ENCODE assay signal across 8 mouse cellular contexts in the genomic region with DNA sequence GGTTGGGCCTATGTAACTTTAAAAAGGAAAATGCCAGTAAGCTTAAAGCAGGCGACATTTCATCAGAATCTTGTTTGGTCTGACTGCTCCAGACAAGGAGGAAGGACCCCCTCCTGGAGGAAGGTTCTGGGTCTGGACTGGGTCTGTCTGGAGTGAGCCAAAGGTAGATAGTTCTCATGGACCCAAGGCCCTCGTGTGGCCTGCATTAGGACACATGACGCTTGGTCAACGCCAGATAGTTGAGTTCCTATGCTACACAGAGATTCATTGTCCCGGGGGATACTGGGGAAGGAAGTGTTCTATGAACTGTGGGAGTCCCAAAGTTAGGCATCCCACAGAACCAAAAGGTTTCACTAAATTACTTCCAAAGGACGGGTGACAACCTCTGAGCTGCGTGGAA. TPM values are rescaled to one million over a fixed set of nuclear protein-coding genes. Genes with fewer than 3 reads are reported as not detected.
A peak's percentile ranks its signal among the peaks of the same experiment; 100 is the strongest.
DNase-seq lines count a peak whose midpoint lies in the region; ATAC-seq and TF ChIP-seq lines count a peak whose summit lies in the region.

No protein-coding gene starts in this region.

- no peak for DNase-seq in heart, postnatal 10 days
- DNase-seq in ES-E14 (ENCODE audit: low read depth, low spot score): no peak
- no peak for DNase-seq in forebrain, embryonic 14.5 days (ENCODE audit: low spot score)
- DNase-seq in right cerebral cortex, postnatal 4 days: no peak
- no peak for DNase-seq in adrenal gland, postnatal 36 days
- no peak for DNase-seq in retina, postnatal 1 day

- H3K4me3 ChIP-seq in heart, embryonic 12.5 days: peak overlapping the region; percentile 78
- H3K4me3 ChIP-seq in ES-E14 (ENCODE audit: insufficient read depth in 1 of 2, low read depth in 1 of 2, low read length in 2 of 2, poor library complexity in 1 of 2, severe bottlenecking in 1 of 2): peak overlapping the region; percentile 35 to 89
- peak overlapping the region; percentile 47 for H3K4me3 ChIP-seq in forebrain, embryonic 14.5 days (ENCODE audit: low read depth, low read length)
- H3K4me3 ChIP-seq in liver, embryonic 15.5 days (replicated peaks): peak overlapping the region; percentile 71

- ATAC-seq in heart, embryonic 12.5 days (ENCODE audit: insufficient number of reproducible peaks, low FRiP score): no peak
- no peak for ATAC-seq in forebrain, embryonic 14.5 days
- ATAC-seq in liver, embryonic 15.5 days (ENCODE audit: insufficient read depth): no peak

- in situ Hi-C loops in ES-E14 (cut with MboI; ENCODE audit: low sequenced_read_pairs in 2 of 2, unreplicated experiment in 2 of 2): no loop called here

- H3K9ac ChIP-seq in heart, embryonic 12.5 days: peak overlapping the region; percentile 60; the same call in 1 of the 2 replicates
- H3K9ac ChIP-seq in ES-E14 (ENCODE audit: insufficient read depth, low read depth, low read length, poor library complexity, severe bottlenecking): peak overlapping the region; percentile 70
- peak overlapping the region; percentile 65 for H3K9ac ChIP-seq in forebrain, embryonic 14.5 days (ENCODE audit: low read length)
- H3K9ac ChIP-seq in liver, embryonic 15.5 days: peak overlapping the region; percentile 41

- WGBS in heart, embryonic 12.5 days: 70% methylated on average over 7 of the region's 7 CpGs
- 75% methylated on average over 7 of the region's 7 CpGs for WGBS in forebrain, embryonic 14.5 days
- 51% methylated on average over 7 of the region's 7 CpGs for WGBS in liver, embryonic 15.5 days (ENCODE audit: insufficient replicate concordance)

- H3K36me3 ChIP-seq in heart, embryonic 12.5 days: peaks cover 15% of the 10 kb centered on the region
- H3K36me3 ChIP-seq in ES-E14 (ENCODE audit: control insufficient read depth, insufficient read depth, low read length, poor library complexity, severe bottlenecking): peaks cover 3% of the 10 kb centered on the region; the same call in 1 of the 2 replicates
- H3K36me3 ChIP-seq in forebrain, embryonic 14.5 days (ENCODE audit: control insufficient read depth, insufficient read depth, low read length): no peaks in the 10 kb centered on the region
- H3K36me3 ChIP-seq in liver, embryonic 15.5 days (replicated peaks): no peaks in the 10 kb centered on the region

- H3K4me2 ChIP-seq in heart, embryonic 12.5 days: peak overlapping the region; percentile 81
- peak overlapping the region; percentile 52 for H3K4me2 ChIP-seq in forebrain, embryonic 14.5 days (ENCODE audit: low read length)
- H3K4me2 ChIP-seq in liver, embryonic 15.5 days: peak overlapping the region; percentile 97

- H3K27ac ChIP-seq in heart, embryonic 12.5 days (ENCODE audit: poor library complexity, severe bottlenecking): peak overlapping the region; percentile 85
- peak overlapping the region; percentile 31; the same call in 1 of the 2 replicates for H3K27ac ChIP-seq in ES-E14 (ENCODE audit: insufficient read depth, low read depth, low read length, poor library complexity, severe bottlenecking)
- peak overlapping the region; percentile 45; the same call in 1 of the 2 replicates for H3K27ac ChIP-seq in forebrain, embryonic 14.5 days (ENCODE audit: low read depth, low read length)
- peak overlapping the region; percentile 73 for H3K27ac ChIP-seq in liver, embryonic 15.5 days (replicated peaks)

- peaks cover 4% of the 10 kb centered on the region; the same call in 1 of the 2 replicates for H3K4me1 ChIP-seq in heart, embryonic 12.5 days (replicated peaks)
- H3K4me1 ChIP-seq in ES-E14 (ENCODE audit: control insufficient read depth in 2 of 2, insufficient read depth in 2 of 2, low read length in 2 of 2, poor library complexity in 1 of 2): peaks cover 0 to 6% of the 10 kb centered on the region in 2 experiments; a peak in 2 of 4 replicates
- H3K4me1 ChIP-seq in forebrain, embryonic 14.5 days (ENCODE audit: control insufficient read depth, insufficient read depth, low read length): peaks cover 6% of the 10 kb centered on the region; the same call in 1 of the 2 replicates
- peaks cover 20% of the 10 kb centered on the region for H3K4me1 ChIP-seq in liver, embryonic 15.5 days (replicated peaks)

- H3K9me3 ChIP-seq in heart, embryonic 12.5 days (replicated peaks): no peaks in the 10 kb centered on the region; the same call in 1 of the 2 replicates
- H3K9me3 ChIP-seq in ES-E14 (ENCODE audit: control insufficient read depth, insufficient read depth, low read depth, low read length): no peaks in the 10 kb centered on the region
- H3K9me3 ChIP-seq in forebrain, embryonic 14.5 days (replicated peaks; ENCODE audit: control insufficient read depth, low read length): no peaks in the 10 kb centered on the region
- H3K9me3 ChIP-seq in liver, embryonic 15.5 days (replicated peaks): no peaks in the 10 kb centered on the region

- intact Hi-C loops in heart, postnatal 10 days (cut with DNase I): loop anchor here (1.0 kb wide), 1 partner anchor 29 kb away; no protein-coding TSS in a partner anchor

- no peaks in the 10 kb centered on the region for H3K27me3 ChIP-seq in heart, embryonic 12.5 days (replicated peaks)
- H3K27me3 ChIP-seq in forebrain, embryonic 14.5 days (replicated peaks; ENCODE audit: control insufficient read depth, insufficient read depth, low read length): no peaks in the 10 kb centered on the region
- H3K27me3 ChIP-seq in liver, embryonic 15.5 days: no peaks in the 10 kb centered on the region

TF ChIP-seq in ES-E14, 5 proteins besides CTCF, POLR2A, EP300 and RAD21:
- TF ChIP-seq HCFC1 (IDR thresholded peaks at IDR 0.05; ENCODE audit: borderline replicate concordance, insufficient read depth, low read length): no peak
- TF ChIP-seq CHD2 (IDR thresholded peaks at IDR 0.05; ENCODE audit: low read depth, low read length): no peak
- no peak for TF ChIP-seq ZC3H11A (IDR thresholded peaks at IDR 0.05; ENCODE audit: borderline replicate concordance, low read depth, low read length)
- no peak for TF ChIP-seq MAFK (IDR thresholded peaks at IDR 0.05; ENCODE audit: insufficient read depth, low read depth, low read length)
- TF ChIP-seq ZNF384 (IDR thresholded peaks at IDR 0.05; ENCODE audit: low read depth, low read length): no peak
TF ChIP-seq in ES-E14: peak in this region for 0.

RNA-seq across cellular contexts. Expression of a gene that starts 0.7 kb away (rescaled TPM):
- 5.9 and 7.7 TPM in 2 replicates for polyA plus RNA-seq in heart, embryonic 12.5 days (2016; fragmentation: Nextera tagmentation; extraction: Ambion mirVana)
- total RNA-seq in heart, postnatal 10 days (2021): 1 to 10 TPM; 3.5 to 5.5 TPM
- total RNA-seq in ES-E14 (2012; rRNA removed): 13.2 and 17.6 TPM in 2 replicates
- polyA plus RNA-seq in forebrain, embryonic 14.5 days (2014; fragmentation: Nextera tagmentation; extraction: Ambion mirVana): 4.6 and 5.5 TPM in 2 replicates
- polyA plus RNA-seq in liver, embryonic 15.5 days (2015; fragmentation: Nextera tagmentation; extraction: Ambion mirVana): 1.8 and 2.0 TPM in 2 replicates
- 10 to 100 TPM in 1 of 2 experiments, 1 to 10 TPM in 1; 6.8 to 11.9 TPM for total RNA-seq in adrenal gland, postnatal 36 days (2021)

RNA-seq across cellular contexts. Expression of a gene that starts 27.7 kb away (rescaled TPM):
- 8.4 and 8.9 TPM in 2 replicates for polyA plus RNA-seq in heart, embryonic 12.5 days (2016; fragmentation: Nextera tagmentation; extraction: Ambion mirVana)
- total RNA-seq in heart, postnatal 10 days (2021): 10 to 100 TPM; 21.9 to 26.4 TPM
- total RNA-seq in ES-E14 (2012; rRNA removed): 7.8 and 13.0 TPM in 2 replicates
- polyA plus RNA-seq in forebrain, embryonic 14.5 days (2014; fragmentation: Nextera tagmentation; extraction: Ambion mirVana): 3.7 and 5.8 TPM in 2 replicates
- polyA plus RNA-seq in liver, embryonic 15.5 days (2015; fragmentation: Nextera tagmentation; extraction: Ambion mirVana): 3.4 and 4.2 TPM in 2 replicates
- total RNA-seq in adrenal gland, postnatal 36 days (2021): 10 to 100 TPM; 36.4 to 37.6 TPM

Comparison
In these comparisons a context has a peak if more than half of its experiments do, and no peak if none do; other contexts are left out.
1. H3K27ac ChIP-seq: peak in every context shown above with its lines; median percentile 85 in heart, embryonic 12.5 days; 73 in liver, embryonic 15.5 days; 45 in forebrain, embryonic 14.5 days; 31 in ES-E14.